Mouse (Mus musculus): ENCODE measurements at regions not wholly inside any gene's neighbourhood (a gene's known extent, or its start where the extent isn't known, plus 50 kb on each side); places are given as distances from the start of the nearest gene placed in this dataset.

GRCm38 (mm10) chr12:51058104-51058503 lies 289.8 kb upstream of the G2e3 start:
- TF ChIP-seq E2F4 (IDR thresholded peaks at IDR 0.05; ENCODE audit: insufficient read depth) (no peak), MYOD1 (IDR thresholded peaks at IDR 0.05; ENCODE audit: control insufficient read depth in 1 of 3, insufficient read length in 2 of 3, low read depth in 2 of 3) (no peak), POLR2A (IDR thresholded peaks at IDR 0.05; ENCODE audit: insufficient read length, low read depth) (no peak), POLR2AphosphoS2 (IDR thresholded peaks at IDR 0.05; ENCODE audit: insufficient read length, low read depth) (no peak), SRF (IDR thresholded peaks at IDR 0.05; ENCODE audit: control insufficient read depth, insufficient read length, low read depth) (no peak), MAX (IDR thresholded peaks at IDR 0.05; ENCODE audit: low read depth) (no peak)

Data from myocyte (in vitro differentiated cells).